Mouse (Mus musculus): ENCODE measurements at regions not wholly inside any gene's neighbourhood (a gene's known extent, or its start where the extent isn't known, plus 50 kb on each side); places are given as distances from the start of the nearest gene placed in this dataset.

- DNase-seq (ENCODE audit: low spot score), result no peak
These were observed 291.1 kb upstream of the Rtl1 start for GRCm38 (mm10) chr12:109891206-109891605.

GRCm38 (mm10) chr12:109892834-109893233 is 292.7 kb upstream of the Rtl1 start:
- DNase-seq (ENCODE audit: low spot score), result no peak

GRCm38 (mm10) chr12:109893657-109894056 is 293.5 kb upstream of the Rtl1 start:
- DNase-seq (ENCODE audit: low spot score), result no peak

- DNase-seq (ENCODE audit: low spot score), result peak; percentile 73
These were observed 295.3 kb upstream of the Rtl1 start for GRCm38 (mm10) chr12:109895389-109895788.

- DNase-seq (ENCODE audit: low spot score), result no peak
These were observed 296.3 kb upstream of the Rtl1 start for GRCm38 (mm10) chr12:109896397-109896796.

GRCm38 (mm10) chr12:109896906-109897305 is 296.8 kb upstream of the Rtl1 start:
- no peak for DNase-seq (ENCODE audit: low spot score)

GRCm38 (mm10) chr12:109897861-109898385 is 297.8 kb upstream of the Rtl1 start:
- DNase-seq (ENCODE audit: low spot score), result no peak

GRCm38 (mm10) chr12:109899420-109899819 is 299.3 kb upstream of the Rtl1 start:
- peak; percentile 5 for DNase-seq (ENCODE audit: low spot score)

GRCm38 (mm10) chr12:109910966-109911495 is 310.9 kb upstream of the Rtl1 start:
- DNase-seq (ENCODE audit: low spot score), result no peak

- DNase-seq (ENCODE audit: low spot score), result peak; percentile 39
These were observed 311.4 kb upstream of the Rtl1 start for GRCm38 (mm10) chr12:109911506-109911905.

- no peak for DNase-seq (ENCODE audit: low spot score)
These were observed 317.6 kb upstream of the Rtl1 start for GRCm38 (mm10) chr12:109917761-109918160.

- DNase-seq (ENCODE audit: low spot score), result no peak
These were observed 318.8 kb upstream of the Rtl1 start for GRCm38 (mm10) chr12:109918901-109919300.

- no peak for DNase-seq (ENCODE audit: low spot score)
These were observed 322.0 kb upstream of the Rtl1 start for GRCm38 (mm10) chr12:109922111-109922510.

GRCm38 (mm10) chr12:109925866-109926265 is 325.7 kb upstream of the Rtl1 start:
- DNase-seq (ENCODE audit: low spot score), result no peak

- no peak for DNase-seq (ENCODE audit: low spot score)
These were observed 326.5 kb upstream of the Rtl1 start for GRCm38 (mm10) chr12:109926643-109927042.

GRCm38 (mm10) chr12:109946179-109946578 is 332.7 kb upstream of the Dio3 start:
- DNase-seq (ENCODE audit: low spot score), result no peak

- DNase-seq (ENCODE audit: low spot score), result no peak
These were observed 331.9 kb upstream of the Dio3 start for GRCm38 (mm10) chr12:109946936-109947335.

- DNase-seq (ENCODE audit: low spot score), result no peak
These were observed 330.9 kb upstream of the Dio3 start for GRCm38 (mm10) chr12:109947886-109948433.

GRCm38 (mm10) chr12:109948434-109948984 is 330.4 kb upstream of the Dio3 start:
- DNase-seq (ENCODE audit: low spot score), result no peak

- peak; percentile 14 for DNase-seq (ENCODE audit: low spot score)
These were observed 329.5 kb upstream of the Dio3 start for GRCm38 (mm10) chr12:109949231-109949965.

- DNase-seq (ENCODE audit: low spot score), result no peak
These were observed 328.2 kb upstream of the Dio3 start for GRCm38 (mm10) chr12:109950632-109951031.

GRCm38 (mm10) chr12:109951473-109951872 is 327.4 kb upstream of the Dio3 start:
- no peak for DNase-seq (ENCODE audit: low spot score)

GRCm38 (mm10) chr12:109951884-109952456 is 326.9 kb upstream of the Dio3 start:
- DNase-seq (ENCODE audit: low spot score), result no peak
